Mouse (Mus musculus) right cerebral cortex, adult 2 months (tissue): ENCODE measurements around the gene Rps21.

Experiments
- DNase-seq, 2 experiments: peaks; one replicate each; pipeline ENCODE4 v3.0.0; 2021 to 2022; ENCODE audit warnings: low spot score in 2 of 2

Rps21 gene

GRCm38 (mm10) chr2:180257001-180257521 is at the start of gene Rps21:
Gene Rps21 (plus strand): TSS chr2:180257377.
- DNase-seq = peak; percentile 97 to 98

- DNase-seq = no peak
Observed at GRCm38 (mm10) chr2:180207840-180208239, 49.3 kb upstream of the Rps21 start.

GRCm38 (mm10) chr2:180208976-180209375 is 48.2 kb upstream of the Rps21 start:
- no peak for DNase-seq

- DNase-seq = no peak
Observed at GRCm38 (mm10) chr2:180212255-180212654, 44.9 kb upstream of the Rps21 start.

- DNase-seq = no peak
Observed at GRCm38 (mm10) chr2:180214352-180214978, 42.7 kb upstream of the Rps21 start.

- DNase-seq = no peak
Observed at GRCm38 (mm10) chr2:180215011-180215461, 42.1 kb upstream of the Rps21 start.

- DNase-seq = no peak
Observed at GRCm38 (mm10) chr2:180215951-180216350, 41.2 kb upstream of the Rps21 start.

GRCm38 (mm10) chr2:180216921-180217320 is 40.3 kb upstream of the Rps21 start:
- DNase-seq = no peak

GRCm38 (mm10) chr2:180217587-180217986 is 39.6 kb upstream of the Rps21 start:
- no peak for DNase-seq

- no peak for DNase-seq
Observed at GRCm38 (mm10) chr2:180218241-180218640, 38.9 kb upstream of the Rps21 start.

GRCm38 (mm10) chr2:180218677-180219076 is 38.5 kb upstream of the Rps21 start:
- DNase-seq = no peak

GRCm38 (mm10) chr2:180219145-180219943 is 37.8 kb upstream of the Rps21 start:
- DNase-seq = no peak

- no peak for DNase-seq
Observed at GRCm38 (mm10) chr2:180220165-180220564, 37.0 kb upstream of the Rps21 start.

- no peak for DNase-seq
Observed at GRCm38 (mm10) chr2:180221051-180221450, 36.1 kb upstream of the Rps21 start.

- no peak for DNase-seq
Observed at GRCm38 (mm10) chr2:180222250-180222649, 34.9 kb upstream of the Rps21 start.

GRCm38 (mm10) chr2:180224647-180225043 is 32.5 kb upstream of the Rps21 start:
- DNase-seq = no peak

- no peak for DNase-seq
Observed at GRCm38 (mm10) chr2:180225044-180225761, 32.0 kb upstream of the Rps21 start.

- DNase-seq = no peak
Observed at GRCm38 (mm10) chr2:180225762-180226378, 31.3 kb upstream of the Rps21 start, which contains the start of gene Lama5. Gene Lama5 (minus strand): TSS chr2:180225859.

- no peak for DNase-seq
Observed at GRCm38 (mm10) chr2:180227262-180228059, 29.7 kb upstream of the Rps21 start.

GRCm38 (mm10) chr2:180228060-180228458 is 29.1 kb upstream of the Rps21 start:
- DNase-seq = no peak

- DNase-seq = no peak
Observed at GRCm38 (mm10) chr2:180228592-180228991, 28.6 kb upstream of the Rps21 start.
